Mouse (Mus musculus) CH12.LX (cell line): ENCODE data around the gene Tle2. TPM values are rescaled to one million over a fixed set of nuclear protein-coding genes. Genes with fewer than 3 reads are reported as not detected.

ENCODE experiments used
- DNase-seq: peaks from one replicate; pipeline ENCODE4 v3.0.0-alpha.2; 2013; ENCODE audit errors: extremely low read depth
- H3K27ac ChIP-seq: 2 replicates; pipeline ENCODE4 v1.5.1; 2012; ENCODE audit warnings: low read depth, mild to moderate bottlenecking, control low read depth, moderate library complexity; ENCODE audit not compliant: insufficient read depth
- H3K27me3 ChIP-seq: replicated peaks from 2 replicates; pipeline ENCODE3; 2012; ENCODE audit warnings: inconsistent platforms
- H3K36me3 ChIP-seq, 2 experiments: replicated peaks in 1 of 2; 2 replicates each; pipeline versions ENCODE3 to v1.6.1; 2012; ENCODE audit warnings: inconsistent platforms in 1 of 2, low read length in 1 of 2, mild to moderate bottlenecking in 1 of 2, mixed read lengths in 1 of 2, moderate library complexity in 1 of 2; ENCODE audit not compliant: control insufficient read depth in 1 of 2, insufficient read depth in 1 of 2
- H3K4me1 ChIP-seq, 2 experiments: 2 replicates each; pipeline ENCODE4 v1.6.1; 2012; ENCODE audit warnings: inconsistent platforms in 1 of 2, moderate library complexity in 1 of 2; ENCODE audit not compliant: insufficient read depth in 2 of 2, control insufficient read depth in 1 of 2
- H3K4me2 ChIP-seq: 2 replicates; pipeline ENCODE4 v1.6.1; 2012; ENCODE audit warnings: low read depth, mild to moderate bottlenecking, control low read depth; ENCODE audit not compliant: poor library complexity, insufficient read depth, severe bottlenecking
- H3K4me3 ChIP-seq, 3 experiments: fragments of 150-350 bp in 1 of 3; sonication (generic) in 1 of 3; replicated peaks in 1 of 3; 2 replicates each; pipeline versions ENCODE3 to v1.5.1; 2011 to 2012; ENCODE audit warnings: low read depth in 2 of 3, low read length in 2 of 3, mild to moderate bottlenecking in 2 of 3, moderate library complexity in 2 of 3, control low read depth in 1 of 3, improper control_type of control experiment in 1 of 3, inconsistent platforms in 1 of 3, mixed read lengths in 1 of 3; ENCODE audit not compliant: poor library complexity in 1 of 3
- H3K79me2 ChIP-seq: replicated peaks from 2 replicates; pipeline ENCODE4 v1.6.1; 2012; ENCODE audit warnings: mild to moderate bottlenecking, moderate library complexity; ENCODE audit not compliant: control insufficient read depth, poor library complexity, insufficient read depth, severe bottlenecking; ENCODE audit errors: extremely low read depth
- H3K9ac ChIP-seq: 2 replicates; pipeline ENCODE4 v1.6.1; 2012; ENCODE audit warnings: low read depth, mild to moderate bottlenecking, control low read depth, moderate library complexity; ENCODE audit not compliant: insufficient read depth
- H3K9me3 ChIP-seq: replicated peaks from 2 replicates; pipeline ENCODE3; 2012; ENCODE audit warnings: low read length, inconsistent platforms, mixed read lengths
- BHLHE40 ChIP-seq: IDR thresholded peaks from 2 replicates; pipeline ENCODE4 v1.6.1; 2011; ENCODE audit warnings: mild to moderate bottlenecking, low read depth, low read length, improper control_type of control experiment
- CHD1 ChIP-seq: IDR thresholded peaks from 2 replicates; pipeline ENCODE4 v1.6.1; 2012; ENCODE audit warnings: low read depth, low read length, improper control_type of control experiment, inconsistent platforms
- CHD2 ChIP-seq: IDR thresholded peaks from 2 replicates; pipeline ENCODE4 v1.6.1; 2011; ENCODE audit warnings: low read length, improper control_type of control experiment
- CTCF ChIP-seq, 2 experiments: IDR thresholded peaks in 1 of 2; conservative IDR thresholded peaks in 1 of 2; 2 replicates each; pipeline ENCODE4 v1.5.1; 2011 to 2012; ENCODE audit warnings: low read depth in 2 of 2, low read length in 2 of 2, improper control_type of control experiment in 1 of 2, inconsistent platforms in 1 of 2, mild to moderate bottlenecking in 1 of 2, moderate library complexity in 1 of 2
- E2F4 ChIP-seq: IDR thresholded peaks from 2 replicates; pipeline ENCODE4 v1.6.1; 2011; ENCODE audit warnings: low read depth, low read length, improper control_type of control experiment; ENCODE audit not compliant: insufficient replicate concordance
- ELF1 ChIP-seq: IDR thresholded peaks from 2 replicates; pipeline ENCODE4 v1.6.1; 2014; ENCODE audit warnings: low read depth, mild to moderate bottlenecking, inconsistent platforms, low read length, improper control_type of control experiment
- EP300 ChIP-seq: IDR thresholded peaks from 2 replicates; pipeline ENCODE4 v1.6.1; 2011; ENCODE audit warnings: low read length, improper control_type of control experiment
- GABPA ChIP-seq: IDR thresholded peaks from 2 replicates; pipeline ENCODE4 v1.6.1; 2012; ENCODE audit warnings: low read depth, low read length, improper control_type of control experiment, inconsistent platforms; ENCODE audit not compliant: insufficient replicate concordance
- HCFC1 ChIP-seq: IDR thresholded peaks from 2 replicates; pipeline ENCODE4 v1.6.1; 2012; ENCODE audit warnings: low read depth, mild to moderate bottlenecking, inconsistent platforms, low read length, improper control_type of control experiment
- JUN ChIP-seq: IDR thresholded peaks from 2 replicates; pipeline ENCODE4 v1.6.1; 2011; ENCODE audit warnings: low read depth, mild to moderate bottlenecking, low read length, improper control_type of control experiment, moderate library complexity; ENCODE audit not compliant: insufficient read depth
- JUND ChIP-seq: conservative IDR thresholded peaks from 2 replicates; pipeline ENCODE4 v1.6.1; 2011; ENCODE audit warnings: low read depth, low read length, improper control_type of control experiment
- KAT2A ChIP-seq: IDR thresholded peaks from 2 replicates; pipeline ENCODE4 v1.6.1; 2012; ENCODE audit warnings: low read length, improper control_type of control experiment, inconsistent platforms; ENCODE audit not compliant: insufficient replicate concordance
- MAFK ChIP-seq: IDR thresholded peaks from 2 replicates; pipeline ENCODE4 v1.6.1; 2011; ENCODE audit warnings: low read length, improper control_type of control experiment; ENCODE audit not compliant: insufficient replicate concordance
- MAX ChIP-seq: IDR thresholded peaks from 2 replicates; pipeline ENCODE4 v1.6.1; 2011; ENCODE audit warnings: low read length, improper control_type of control experiment
- MAZ ChIP-seq: IDR thresholded peaks from 2 replicates; pipeline ENCODE4 v1.6.1; 2012; ENCODE audit warnings: low read depth, mild to moderate bottlenecking, inconsistent platforms, low read length, improper control_type of control experiment, moderate library complexity
- NRF1 ChIP-seq: IDR thresholded peaks from 2 replicates; pipeline ENCODE4 v1.6.1; 2014; ENCODE audit warnings: low read depth, mild to moderate bottlenecking, inconsistent platforms, low read length, improper control_type of control experiment, moderate library complexity
- PAX5 ChIP-seq: IDR thresholded peaks from 2 replicates; pipeline ENCODE4 v1.6.1; 2012; ENCODE audit warnings: low read length, inconsistent platforms, mixed read lengths
- RAD21 ChIP-seq: IDR thresholded peaks from 2 replicates; pipeline ENCODE4 v1.6.1; 2011; ENCODE audit warnings: low read depth, mild to moderate bottlenecking, low read length, improper control_type of control experiment, moderate library complexity
- SIN3A ChIP-seq: IDR thresholded peaks from 2 replicates; pipeline ENCODE4 v1.6.1; 2012; ENCODE audit warnings: low read length, improper control_type of control experiment, inconsistent platforms
- SMC3 ChIP-seq: IDR thresholded peaks from 2 replicates; pipeline ENCODE4 v1.6.1; 2011; ENCODE audit warnings: low read depth, low read length, improper control_type of control experiment
- TBP ChIP-seq: conservative IDR thresholded peaks from 2 replicates; pipeline ENCODE4 v1.6.1; 2011; ENCODE audit warnings: low read depth, low read length, improper control_type of control experiment
- USF2 ChIP-seq: conservative IDR thresholded peaks from 2 replicates; pipeline ENCODE4 v1.6.1; 2011; ENCODE audit warnings: low read depth, low read length, improper control_type of control experiment
- ZC3H11A ChIP-seq: IDR thresholded peaks from 2 replicates; pipeline ENCODE4 v1.6.1; 2012; ENCODE audit warnings: low read depth, mild to moderate bottlenecking, inconsistent platforms, low read length, improper control_type of control experiment
- ZKSCAN1 ChIP-seq: IDR thresholded peaks from 2 replicates; pipeline ENCODE4 v1.6.1; 2012; ENCODE audit warnings: low read depth, inconsistent platforms, low read length, improper control_type of control experiment, borderline replicate concordance
- dilution Hi-C: fragments of 300-500 bp; cut with MboI; formaldehyde crosslinking; loops from 2 replicates; pipeline ENCODE4 v1.14.3; 2020; ENCODE audit warnings: low sequenced_read_pairs; ENCODE audit not compliant: extremely low pct_unique_long_range_greater_than_20kb, extremely low pct_ligation_motif_present
- in situ Hi-C: fragments of 300-500 bp; cut with MboI; formaldehyde crosslinking; loops from 3 replicates; pipeline ENCODE4 v1.14.3; 2019; ENCODE audit warnings: low sequenced_read_pairs, low pct_ligation_motif_present, low pct_unique_long_range_greater_than_20kb, mixed read lengths
- polyA plus RNA-seq: library from polyadenylated mRNA; unstranded; fragments of >175 nt; gene quantifications from 2 replicates; pipeline ENCODE4 v1.2.1, GENCODE M21; 2012; ENCODE audit warnings: low read depth; ENCODE audit not compliant: insufficient read length
- total RNA-seq, 2 experiments: library from RNA; depleted of rRNA; stranded (reverse); fragments of 300-350 nt in 1 of 2; fragments of >200 nt in 1 of 2; gene quantifications; 2 replicates each; pipeline ENCODE4 v1.2.3; 2012 to 2014

The Tle2 gene
- total and polyA plus RNA-seq, 3 experiments: 0.29 to 0.30 TPM; not detected in 1

GRCm38 (mm10) chr10:81548944-81549343, 25.4 kb upstream of the Tle2 start:
- no peaks in the 10 kb centered on the region for H3K9me3 ChIP-seq
- no peak overlapping the region for H3K4me3 ChIP-seq
- no peak overlapping the region for H3K4me2 ChIP-seq
- no peaks in the 10 kb centered on the region for H3K36me3 ChIP-seq
- H3K4me1 ChIP-seq: peaks cover 7 to 48% of the 10 kb centered on the region in 2 experiments
- in situ Hi-C loops: no loop called here
- H3K27me3 ChIP-seq: peaks cover 5% of the 10 kb centered on the region
- H3K79me2 ChIP-seq: peaks cover 5% of the 10 kb centered on the region; the same call in 1 of the 2 replicates
- H3K27ac ChIP-seq: no peak overlapping the region
- no peak overlapping the region for H3K9ac ChIP-seq
- dilution Hi-C loops: no loop called here
- no peak for DNase-seq
- no peak for TF ChIP-seq TBP
- TF ChIP-seq, all 38 proteins: peak for 0

- dilution Hi-C loops (no loop called here), in situ Hi-C loops (no loop called here)
- H3K4me1 ChIP-seq: peaks cover 8 to 48% of the 10 kb centered on the region in 2 experiments
- H3K27ac ChIP-seq: no peak overlapping the region
- peaks cover 7% of the 10 kb centered on the region for H3K27me3 ChIP-seq
- no peak overlapping the region for H3K4me2 ChIP-seq
- no peaks in the 10 kb centered on the region for H3K36me3 ChIP-seq
- H3K4me3 ChIP-seq: no peak overlapping the region
- H3K9ac ChIP-seq: no peak overlapping the region
- H3K79me2 ChIP-seq: no peaks in the 10 kb centered on the region
- TF ChIP-seq CTCF (conservative IDR thresholded peaks at IDR 0.05 in 1 of 2, IDR thresholded peaks at IDR 0.05 in 1 of 2; ENCODE audit: low read depth in 2 of 2, low read length in 2 of 2) (peak; percentile 74 to 81; a peak in 3 of 4 replicates), HCFC1 (no peak), RAD21 (peak; percentile 52), ELF1 (peak; percentile 34; the same call in 1 of the 2 replicates), BHLHE40 (no peak), SMC3 (peak; percentile 64)
- TF ChIP-seq, all 38 proteins: peak for 4
- peak; percentile 76 for DNase-seq
- H3K9me3 ChIP-seq: no peaks in the 10 kb centered on the region
Observed at GRCm38 (mm10) chr10:81550257-81550656, 24.1 kb upstream of the Tle2 start.

GRCm38 (mm10) chr10:81551597-81552102, 22.7 kb upstream of the Tle2 start:
- Histone ChIP-seq H3K4me2 (peak overlapping the region; percentile 17; the same call in 1 of the 2 replicates), H3K9me3 (peaks cover 5% of the 10 kb centered on the region), H3K79me2 (no peaks in the 10 kb centered on the region), H3K9ac (peak overlapping the region; percentile 46), H3K4me1 (peaks cover 8 to 42% of the 10 kb centered on the region in 2 experiments), H3K27me3 (peaks cover 15% of the 10 kb centered on the region), H3K4me3 (peak overlapping the region in 2 of 3 experiments; percentile 23 to 46), H3K36me3 (no peaks in the 10 kb centered on the region), H3K27ac (peak overlapping the region; percentile 33; the same call in 1 of the 2 replicates)
- dilution Hi-C loops: no loop called here
- DNase-seq: peak; percentile 95
- in situ Hi-C loops: no loop called here
- TF ChIP-seq CHD2 (peak; percentile 96), MAFK (peak; percentile 28; the same call in 1 of the 2 replicates), JUN (peak; percentile 80), E2F4 (peak; percentile 46; the same call in 1 of the 2 replicates), NRF1 (peak; percentile 47), USF2 (no peak), ELF1 (peak; percentile 69), KAT2A (no peak), BHLHE40 (peak; percentile 89), HCFC1 (peak; percentile 75), PAX5 (no peak), ZKSCAN1 (peak; percentile 76), MAX (peak; percentile 53; the same call in 1 of the 2 replicates), RAD21 (peak; percentile 81), EP300 (peak; percentile 70; the same call in 1 of the 2 replicates), GABPA (no peak), CHD1 (no peak), TBP (no peak), ZC3H11A (peak; percentile 33; the same call in 1 of the 2 replicates), MAZ (peak; percentile 90; the same call in 1 of the 2 replicates), SIN3A (peak; percentile 85), JUND (peak; percentile 59), SMC3 (peak; percentile 75)
